Mouse (Mus musculus): Measurements from ENCODE around the gene Rtp1. TPM values are rescaled to one million over a fixed set of nuclear protein-coding genes. Genes with fewer than 3 reads are reported as not detected.

The Rtp1 gene
- polyA plus RNA-seq (2015; fragmentation: Nextera tagmentation; extraction: Ambion mirVana), result 0.06 and 0.10 TPM in 2 replicates

GRCm38 (mm10) chr16:23428647-23429319 is at the start of gene Rtp1:
Gene Rtp1 (plus strand): TSS chr16:23429133.

Other genes with a start within 250 kb of the Rtp1 start
- 11.5 TPM in 2 replicates for gene St6gal1, start 204.4 kb upstream of the Rtp1 start, polyA plus RNA-seq (2015; fragmentation: Nextera tagmentation; extraction: Ambion mirVana)
- 12.6 and 14.6 TPM in 2 replicates for gene Rtp4, start 91.2 kb downstream of the Rtp1 start, polyA plus RNA-seq (2015; fragmentation: Nextera tagmentation; extraction: Ambion mirVana)
- 18.8 and 21.5 TPM in 2 replicates for gene Masp1, start 91.7 kb downstream of the Rtp1 start, polyA plus RNA-seq (2015; fragmentation: Nextera tagmentation; extraction: Ambion mirVana)

Data from neural tube, postnatal 0 days (tissue).